Mouse (Mus musculus) ovary, adult 18-20 months (tissue): ENCODE measurements around the gene Arid3b.
"Not testable (repeated sequence)": the region's sequence is repeated elsewhere in the genome, so short reads cannot be mapped to it uniquely, and the experiment has no call there.

Source experiments
- DNase-seq: peaks from one replicate; pipeline ENCODE4 v3.0.0; 2022; ENCODE audit warnings: low spot score, mixed read lengths

Gene Arid3b

GRCm38 (mm10) chr9:57836581-57837170 is at the start of gene Arid3b:
Gene Arid3b, minus strand, starts transcription at chr9:57836793.
- DNase-seq, result peak; percentile 93

- no peak for DNase-seq
These were observed 46.8 kb upstream of the Arid3b start for GRCm38 (mm10) chr9:57883413-57883812.

- DNase-seq, result not testable (repeated sequence)
These were observed 45.2 kb upstream of the Arid3b start for GRCm38 (mm10) chr9:57881781-57882180.

GRCm38 (mm10) chr9:57880278-57880677 is 43.7 kb upstream of the Arid3b start:
- no peak for DNase-seq

GRCm38 (mm10) chr9:57879213-57879612 is 42.6 kb upstream of the Arid3b start:
- no peak for DNase-seq

- DNase-seq, result no peak
These were observed 38.4 kb upstream of the Arid3b start for GRCm38 (mm10) chr9:57874994-57875393.

GRCm38 (mm10) chr9:57874134-57874533 is 37.5 kb upstream of the Arid3b start:
- DNase-seq, result no peak

GRCm38 (mm10) chr9:57870273-57870816 is 33.8 kb upstream of the Arid3b start:
- no peak for DNase-seq

GRCm38 (mm10) chr9:57868767-57869166 is 32.2 kb upstream of the Arid3b start:
- no peak for DNase-seq

GRCm38 (mm10) chr9:57867880-57868279 is 31.3 kb upstream of the Arid3b start:
- no peak for DNase-seq

- no peak for DNase-seq
These were observed 30.6 kb upstream of the Arid3b start for GRCm38 (mm10) chr9:57867236-57867635.

GRCm38 (mm10) chr9:57866530-57866929 is 29.9 kb upstream of the Arid3b start:
- no peak for DNase-seq

- no peak for DNase-seq
These were observed 27.7 kb upstream of the Arid3b start for GRCm38 (mm10) chr9:57864336-57864735.

- DNase-seq, result peak; percentile 13
These were observed 25.4 kb upstream of the Arid3b start for GRCm38 (mm10) chr9:57861951-57862471.

GRCm38 (mm10) chr9:57856456-57856855 is 19.9 kb upstream of the Arid3b start:
- no peak for DNase-seq

- no peak for DNase-seq
These were observed 17.7 kb upstream of the Arid3b start for GRCm38 (mm10) chr9:57854280-57854679.

GRCm38 (mm10) chr9:57839032-57839431 is 2.4 kb upstream of the Arid3b start:
- DNase-seq, result no peak

GRCm38 (mm10) chr9:57835841-57836514 is 615 bp downstream of the Arid3b start:
- DNase-seq, result no peak

- DNase-seq, result no peak
These were observed 1.8 kb downstream of the Arid3b start for GRCm38 (mm10) chr9:57834629-57835417.

- DNase-seq, result no peak
These were observed 2.7 kb downstream of the Arid3b start for GRCm38 (mm10) chr9:57833762-57834471.

- peak; percentile 97 for DNase-seq
These were observed 5.1 kb downstream of the Arid3b start for GRCm38 (mm10) chr9:57831267-57832082.
